Mouse (Mus musculus) 3134 (cell line): Measurements from ENCODE around the gene Gm42674.

Experiments used
- DNase-seq: peaks from one replicate; pipeline ENCODE4 v3.0.0-alpha.2; 2011; ENCODE audit warnings: low spot score; ENCODE audit not compliant: insufficient read length; ENCODE audit errors: extremely low read depth

Gene Gm42674

DNA sequence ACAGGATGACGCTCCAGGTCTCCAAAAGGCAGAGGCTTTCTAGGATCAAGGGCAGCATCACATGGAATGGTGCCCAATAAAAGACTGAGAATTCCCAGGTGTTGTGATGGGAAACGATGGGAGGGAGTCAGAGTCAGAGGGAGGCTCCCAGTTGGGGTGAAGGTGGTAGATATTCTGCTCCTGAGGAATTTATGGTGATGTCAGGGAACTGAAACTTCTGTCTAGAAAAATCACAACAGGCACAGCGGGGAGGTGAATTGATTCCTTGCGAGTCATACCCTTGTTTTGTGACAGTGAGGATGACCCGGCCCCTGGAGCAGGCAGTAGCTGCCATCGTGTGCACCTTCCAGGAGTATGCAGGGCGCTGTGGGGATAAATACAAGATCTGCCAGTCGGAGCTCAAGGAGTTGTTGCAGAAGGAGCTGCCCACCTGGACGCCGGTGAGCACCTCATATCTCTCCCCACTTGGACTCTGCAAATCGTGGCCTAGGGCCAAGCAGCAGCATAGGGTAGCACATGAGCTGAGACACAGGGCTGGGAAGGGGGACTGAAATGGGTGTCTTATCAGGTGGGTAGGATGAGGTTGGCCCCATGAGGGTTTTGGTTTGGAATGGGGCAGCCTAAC is at the start of gene Gm42674:
Gene Gm42674 (plus strand): TSS at position 419 of the 625 bp plus-strand sequence.
- DNase-seq = peak; percentile 30

DNA sequence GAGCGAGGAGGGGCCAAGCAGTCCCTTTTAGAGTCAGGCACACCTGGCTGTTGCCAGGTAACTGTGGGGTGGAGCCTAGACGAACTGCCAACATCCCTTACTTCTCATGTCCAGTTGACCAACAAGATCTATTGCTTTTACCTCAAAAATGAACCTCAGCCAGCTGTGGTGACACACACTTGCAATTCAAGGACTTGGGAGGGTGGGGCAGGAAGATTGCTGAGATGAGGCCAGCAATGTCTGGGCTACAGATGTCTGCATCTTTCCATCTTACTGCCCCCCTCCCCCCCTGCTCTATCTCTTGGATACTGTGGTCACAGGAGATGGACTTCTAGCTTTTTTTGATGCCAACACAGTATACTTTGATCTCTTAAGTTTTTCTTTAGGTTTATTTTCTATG is 49.5 kb upstream of the Gm42674 start:
- DNase-seq = no peak

DNA sequence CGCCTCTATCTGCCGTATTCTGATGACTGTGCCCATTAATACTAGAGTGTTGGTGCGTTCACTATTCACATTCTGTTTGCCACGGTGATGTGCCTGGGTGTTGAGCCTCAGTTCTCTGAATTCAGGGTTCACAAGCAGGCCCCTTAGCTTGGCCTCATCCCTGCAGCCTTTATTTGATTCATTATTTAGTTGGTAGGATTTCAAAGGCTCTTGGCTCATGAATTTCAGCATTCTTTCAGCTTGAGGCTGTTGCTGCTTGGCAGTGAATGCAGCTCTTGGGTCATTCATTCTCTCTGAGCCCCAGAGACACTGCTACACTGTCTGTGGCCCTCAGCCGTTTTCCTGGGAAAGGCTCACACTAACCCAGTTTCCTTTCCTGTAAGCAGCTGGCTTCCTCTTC is 45.8 kb upstream of the Gm42674 start:
- DNase-seq = peak; percentile 23

DNA sequence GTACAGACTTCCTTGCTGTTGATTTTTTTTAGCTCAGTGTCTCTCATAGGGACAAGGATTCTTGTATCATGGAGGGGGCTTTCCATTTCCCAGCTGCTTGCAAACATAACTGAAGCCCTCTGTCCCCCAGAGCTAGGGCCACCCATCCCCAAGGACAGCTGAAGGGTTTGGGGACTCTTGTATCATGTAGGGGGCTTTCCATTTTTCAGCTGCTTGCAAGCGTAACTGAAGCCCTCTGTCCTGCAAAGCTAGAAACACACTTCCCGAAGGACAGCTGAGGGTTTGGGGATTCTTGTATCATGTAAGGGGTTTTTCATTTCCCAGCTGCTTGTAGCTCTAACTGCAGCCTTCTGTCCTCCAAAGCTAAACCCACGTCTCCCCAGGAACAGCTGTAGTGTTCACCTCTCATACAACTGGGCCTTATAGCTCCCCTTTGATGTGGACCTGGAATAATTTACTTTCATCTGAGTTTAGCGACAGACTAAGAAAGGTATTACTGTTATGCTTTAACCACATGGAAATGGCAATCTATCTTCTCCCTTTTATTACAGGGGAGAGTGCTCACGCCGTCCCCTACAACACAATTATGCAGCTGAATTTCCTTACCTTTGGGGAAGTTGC is 41.6 kb upstream of the Gm42674 start, which contains the start of gene S100a3:
Gene S100a3 (plus strand): TSS at position 571 of the 621 bp plus-strand sequence.
- no peak for DNase-seq

DNA sequence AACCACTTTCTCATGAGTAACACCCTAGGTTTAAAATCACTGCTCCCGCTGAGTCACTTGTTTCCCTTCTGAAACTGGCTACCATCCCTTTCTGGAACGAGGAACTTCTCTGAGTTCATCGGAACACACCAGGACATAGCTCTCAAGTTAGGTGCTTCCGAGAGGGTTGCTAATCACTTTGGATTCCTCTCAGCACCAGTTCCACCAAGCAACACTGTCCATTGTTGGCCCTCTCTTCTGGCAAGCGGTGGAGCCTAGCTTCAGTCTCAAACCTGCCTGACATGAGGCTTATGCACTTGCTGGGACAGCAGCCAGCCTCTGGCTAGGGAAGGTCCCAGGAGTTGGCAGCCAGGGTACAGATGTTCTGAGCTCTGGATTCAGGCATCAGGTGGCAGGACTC is 27.0 kb upstream of the Gm42674 start:
- peak; percentile 71 for DNase-seq

DNA sequence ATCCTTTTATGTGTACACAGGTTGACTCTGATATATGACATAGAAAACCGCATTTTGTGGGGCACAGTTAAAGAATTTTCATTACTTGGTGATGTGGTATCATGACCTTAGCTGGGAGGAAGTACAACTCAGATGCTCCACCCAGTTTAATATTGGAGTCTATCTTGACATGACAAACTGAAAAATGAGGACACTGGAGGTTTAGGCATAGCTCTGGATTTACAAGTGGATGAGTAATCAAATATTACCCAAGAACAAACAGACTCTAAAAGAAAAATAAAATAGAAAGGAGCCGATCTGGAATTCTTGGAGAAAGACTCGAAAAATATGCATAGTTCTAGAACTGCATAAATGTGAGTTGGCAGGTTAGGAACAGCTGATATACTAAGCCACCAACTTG is 26.4 kb upstream of the Gm42674 start:
- peak; percentile 41 for DNase-seq

DNA sequence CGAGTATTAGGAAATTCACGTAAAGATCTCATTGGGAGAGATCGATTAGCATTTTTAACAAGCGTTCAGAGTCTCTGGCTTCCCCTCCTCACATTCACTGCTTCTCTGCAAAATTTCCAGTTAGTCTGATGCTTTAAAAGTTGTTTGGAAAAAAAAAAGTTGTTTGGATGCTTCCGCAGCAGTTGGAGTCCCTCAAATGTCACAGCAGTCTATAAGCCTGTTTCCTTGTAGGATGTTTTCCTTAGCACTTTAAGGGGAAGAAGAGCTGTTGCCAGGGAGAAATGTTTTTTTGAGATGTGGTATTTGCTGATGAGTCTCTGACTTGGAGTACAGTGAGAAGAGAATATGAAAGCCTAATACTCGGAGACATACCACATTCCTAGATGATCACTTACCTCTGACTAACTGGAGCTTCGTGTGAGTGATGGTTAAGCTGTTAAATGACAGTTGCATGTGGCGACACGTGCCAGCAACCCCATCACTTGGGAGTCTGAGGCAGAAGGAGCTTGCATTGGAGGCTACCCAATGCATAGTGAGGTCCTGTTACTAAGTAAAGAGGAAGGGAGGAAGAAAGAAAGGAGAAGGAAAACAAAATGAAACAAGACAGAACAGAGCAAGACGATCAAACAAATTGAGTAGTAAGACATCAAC is 25.2 kb upstream of the Gm42674 start:
- DNase-seq = no peak

DNA sequence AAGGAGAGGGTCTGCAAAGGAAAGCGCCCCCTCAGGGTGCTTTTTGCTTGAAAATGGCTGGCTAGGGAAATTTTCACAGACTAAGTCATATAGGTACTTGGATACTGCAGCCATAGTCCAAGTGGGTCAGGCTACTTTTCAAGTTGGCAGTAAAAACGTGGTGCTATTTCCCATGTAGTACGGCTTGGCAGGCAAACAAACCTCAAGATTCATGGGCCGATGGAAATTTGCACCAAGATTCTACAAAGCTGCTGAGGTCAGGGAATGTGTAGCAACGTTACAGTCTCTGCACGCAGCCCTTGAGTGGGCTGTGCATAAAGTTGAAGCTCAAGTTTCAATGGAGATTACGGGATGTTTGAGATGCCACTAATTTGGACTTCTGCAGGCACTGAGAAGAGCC is 22.3 kb upstream of the Gm42674 start:
- DNase-seq = peak; percentile 40

DNA sequence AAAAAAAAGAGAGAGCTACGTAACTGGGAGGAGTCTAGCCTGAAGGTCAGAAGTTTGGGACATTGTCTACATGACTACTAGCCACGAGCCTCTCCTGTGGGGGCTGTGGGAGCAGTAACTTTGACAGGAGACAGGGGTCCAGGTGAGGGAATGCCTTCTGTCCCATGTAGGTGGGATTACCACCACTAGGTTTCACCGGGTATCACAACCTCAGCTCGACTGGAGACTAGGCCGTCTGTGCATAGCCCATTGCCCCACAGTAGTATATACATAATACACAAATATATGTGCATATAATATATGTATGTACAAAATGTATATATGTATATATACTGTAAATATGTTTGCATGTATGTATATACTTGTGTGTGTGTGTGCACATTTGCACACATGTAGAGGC is 20.6 kb upstream of the Gm42674 start:
- no peak for DNase-seq

DNA sequence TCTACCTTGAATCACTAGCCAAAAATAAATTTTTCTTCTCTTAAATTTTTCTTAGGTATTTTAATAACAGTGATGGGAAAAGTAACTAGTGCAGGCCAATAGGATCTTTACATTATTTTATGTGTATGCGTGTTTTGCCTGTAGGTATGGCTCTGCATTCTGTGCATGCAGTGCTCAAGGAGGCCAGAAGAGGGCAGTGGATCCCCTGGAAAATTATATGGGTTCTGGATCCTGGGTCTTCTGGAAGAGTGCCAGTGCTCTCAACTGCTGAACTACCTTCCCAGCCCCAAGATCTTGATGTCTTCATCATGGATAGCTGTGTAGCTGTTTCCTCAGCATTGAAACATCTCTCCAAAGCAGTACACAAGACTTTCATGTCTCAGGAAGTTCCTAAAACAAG is 19.5 kb upstream of the Gm42674 start:
- no peak for DNase-seq

DNA sequence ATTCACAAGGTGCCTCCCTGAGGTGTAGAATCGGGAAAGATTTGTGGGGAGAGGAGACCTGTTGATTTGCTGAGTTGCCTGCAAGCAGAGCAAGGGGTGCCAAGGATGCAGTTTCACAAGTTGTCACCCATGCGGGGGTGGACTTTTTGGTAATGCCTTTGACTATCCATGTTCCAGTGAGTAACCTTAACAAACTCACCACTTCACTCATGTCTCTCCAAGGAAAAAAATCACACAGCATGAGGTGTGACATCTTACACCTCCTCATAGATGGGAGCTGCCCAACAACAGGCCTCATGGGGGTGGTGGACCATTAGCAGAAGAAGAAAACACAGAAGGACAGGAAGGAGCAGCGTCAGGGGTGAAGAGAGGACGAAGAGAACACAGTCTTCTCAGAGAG is 19.1 kb upstream of the Gm42674 start:
- DNase-seq = no peak

DNA sequence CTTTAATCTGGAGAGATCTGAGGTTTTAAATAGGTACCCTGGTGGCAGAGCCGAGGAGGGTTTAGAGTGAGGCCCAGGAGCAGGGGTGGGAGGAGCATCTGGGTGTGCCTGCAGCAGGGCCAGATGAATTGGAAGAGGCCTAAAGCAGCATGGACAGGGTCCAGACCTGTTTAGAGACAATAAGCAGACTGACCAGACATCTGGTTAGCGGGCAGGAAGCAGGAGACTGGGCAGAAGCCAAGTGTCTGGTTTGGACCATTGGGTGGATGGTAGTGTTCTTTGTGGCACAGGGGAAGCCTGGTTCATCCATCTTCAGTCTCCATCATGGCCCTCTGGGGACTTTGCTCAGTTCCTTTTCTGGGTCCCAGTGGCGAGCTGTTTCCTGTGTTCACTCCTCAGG is 17.8 kb upstream of the Gm42674 start:
- DNase-seq = peak; percentile 75

DNA sequence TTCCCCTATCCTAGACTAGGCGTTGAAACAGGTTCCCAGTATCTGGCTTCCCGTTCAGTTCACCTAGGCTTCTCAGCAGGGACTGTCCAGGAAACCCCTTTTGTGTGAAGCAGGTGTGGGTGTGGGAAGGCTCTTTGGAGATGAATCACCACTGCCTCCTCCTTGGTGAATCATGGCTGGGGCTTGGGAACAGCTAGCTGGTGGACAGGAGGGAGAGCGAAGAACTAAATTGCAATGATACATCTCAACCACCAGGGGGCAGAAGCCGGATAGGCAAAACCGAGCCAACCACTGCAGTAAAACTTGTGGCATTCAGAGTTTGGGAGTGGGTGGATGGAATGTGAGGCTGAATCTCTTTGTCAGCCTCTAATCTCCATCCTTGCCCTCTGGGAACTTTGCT is 16.1 kb upstream of the Gm42674 start:
- DNase-seq = peak; percentile 72

DNA sequence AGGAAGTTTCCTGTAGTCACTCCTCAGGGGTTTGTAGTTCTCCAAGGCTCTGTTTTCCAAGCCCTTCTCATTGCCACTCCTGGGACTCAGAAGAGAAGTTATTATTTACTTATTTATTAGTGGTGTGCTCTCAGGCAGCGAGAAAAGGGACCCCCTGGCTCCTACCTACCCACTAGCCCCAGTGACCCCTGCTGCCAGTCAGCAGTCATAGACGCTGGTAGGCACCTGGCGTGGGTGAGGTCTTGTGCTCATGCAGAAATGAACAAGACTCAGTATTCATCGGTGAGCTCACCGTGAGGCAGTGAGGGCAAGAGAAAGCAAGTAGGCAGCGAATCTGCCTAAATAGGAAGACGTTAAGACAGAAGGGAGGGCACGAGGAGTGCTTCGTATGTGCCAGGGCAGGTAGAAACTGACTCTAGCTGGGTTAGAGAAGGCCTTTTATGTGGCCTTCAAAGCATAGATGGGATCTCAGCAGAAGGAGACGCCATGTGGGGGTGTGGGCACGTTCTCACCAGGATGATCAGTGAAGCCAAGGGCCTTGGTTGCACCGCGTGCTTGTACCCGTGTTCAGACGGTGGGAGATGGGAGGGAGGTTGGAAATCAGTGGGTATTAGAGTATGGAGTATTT is 15.6 kb upstream of the Gm42674 start:
- peak; percentile 72 for DNase-seq

DNA sequence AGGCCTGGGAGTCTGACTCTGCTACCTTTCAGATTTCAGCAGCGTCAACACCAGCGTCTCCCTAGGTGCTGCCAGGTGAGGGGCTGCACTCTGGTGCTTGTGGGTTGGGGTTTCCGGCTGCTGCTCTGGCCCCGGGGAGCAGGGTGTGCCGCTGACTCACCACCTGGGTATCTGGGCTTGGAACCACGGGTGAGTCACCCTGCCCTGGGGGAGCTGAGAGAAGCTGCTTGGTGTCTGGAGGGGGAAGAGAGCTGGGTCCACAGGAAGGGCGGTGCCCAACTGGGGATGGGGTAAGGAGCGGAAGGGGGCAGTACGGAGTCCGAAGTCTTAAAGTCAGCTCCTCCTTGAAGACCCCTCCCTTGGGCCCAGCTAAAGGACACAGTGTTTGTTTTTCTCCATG is 14.8 kb upstream of the Gm42674 start:
- peak; percentile 98 for DNase-seq

DNA sequence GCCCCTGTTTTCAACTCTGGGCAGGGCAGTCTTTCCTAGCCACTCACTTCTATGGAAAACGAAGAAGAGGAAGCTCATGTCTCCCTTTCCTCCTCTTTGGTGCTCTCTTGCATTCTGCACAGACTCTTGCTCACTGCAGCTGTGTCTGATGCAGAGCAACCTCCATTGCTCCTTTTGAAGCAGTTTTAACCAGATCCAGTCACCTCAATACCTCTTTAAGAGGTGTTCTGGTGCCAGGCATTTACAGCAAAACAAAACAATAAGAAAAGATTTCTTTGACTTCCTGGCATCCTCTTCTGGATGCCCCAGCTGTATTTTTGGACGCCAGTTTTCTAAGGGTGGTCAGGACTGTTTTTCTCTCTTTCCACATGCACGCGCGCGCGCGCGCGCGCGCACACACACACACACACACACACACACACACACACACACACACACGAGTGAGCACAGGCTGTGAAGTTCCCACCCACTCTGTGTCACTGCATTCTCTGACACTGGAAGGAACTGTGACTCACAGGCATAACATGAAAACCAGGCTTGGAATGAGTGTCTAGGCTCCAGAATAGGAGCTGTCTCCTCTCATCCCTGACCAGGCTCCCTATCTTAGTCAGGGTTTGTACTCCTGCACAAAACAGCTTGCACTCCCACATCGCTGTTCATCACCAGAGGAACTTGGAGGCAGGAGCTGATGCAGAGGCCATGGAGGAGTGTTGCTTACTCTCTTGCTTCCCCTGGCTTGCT is 14.2 kb upstream of the Gm42674 start:
- DNase-seq = peak; percentile 88

DNA sequence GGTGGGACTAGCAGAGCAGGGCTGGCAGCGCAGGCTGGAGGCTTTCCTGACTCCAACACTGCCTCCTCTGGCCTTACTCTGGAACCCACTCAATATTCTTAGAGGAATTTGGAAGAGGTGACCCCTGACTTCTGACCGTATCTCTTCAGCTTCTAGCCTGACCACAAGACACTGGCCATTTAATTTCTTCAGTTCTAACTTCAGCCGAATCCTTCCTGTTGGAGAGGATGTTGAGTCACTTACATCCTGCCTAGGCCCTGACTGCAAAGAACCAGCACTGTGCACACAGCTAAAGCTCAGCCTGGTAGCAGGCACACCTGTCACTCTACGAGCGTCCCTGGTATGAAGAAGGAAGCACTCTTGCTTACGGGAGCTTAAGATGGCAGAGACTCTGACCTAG is 12.3 kb upstream of the Gm42674 start:
- DNase-seq = peak; percentile 53

DNA sequence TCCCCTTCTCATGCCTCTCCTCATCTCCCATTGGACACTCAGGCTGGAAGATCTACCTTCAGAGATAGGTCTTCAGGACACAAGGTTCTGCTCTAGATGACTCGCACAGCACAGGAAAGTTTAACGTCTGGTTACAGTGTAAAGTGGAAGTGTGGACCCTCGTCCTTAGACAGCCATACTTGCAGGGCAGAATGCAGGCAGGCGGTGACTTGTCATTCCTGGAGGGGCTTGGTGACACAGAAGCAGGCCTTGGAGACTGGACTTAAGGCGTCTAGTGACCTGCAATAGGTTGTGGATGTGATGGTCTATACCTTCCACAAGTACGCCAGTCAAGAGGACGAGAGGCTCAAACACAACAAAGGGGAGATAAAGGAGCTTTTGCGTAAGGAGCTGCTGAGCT is 11.8 kb upstream of the Gm42674 start, which contains the start of gene S100a2:
Gene S100a2 (plus strand): TSS at position 301 of the 400 bp plus-strand sequence.
- no peak for DNase-seq

DNA sequence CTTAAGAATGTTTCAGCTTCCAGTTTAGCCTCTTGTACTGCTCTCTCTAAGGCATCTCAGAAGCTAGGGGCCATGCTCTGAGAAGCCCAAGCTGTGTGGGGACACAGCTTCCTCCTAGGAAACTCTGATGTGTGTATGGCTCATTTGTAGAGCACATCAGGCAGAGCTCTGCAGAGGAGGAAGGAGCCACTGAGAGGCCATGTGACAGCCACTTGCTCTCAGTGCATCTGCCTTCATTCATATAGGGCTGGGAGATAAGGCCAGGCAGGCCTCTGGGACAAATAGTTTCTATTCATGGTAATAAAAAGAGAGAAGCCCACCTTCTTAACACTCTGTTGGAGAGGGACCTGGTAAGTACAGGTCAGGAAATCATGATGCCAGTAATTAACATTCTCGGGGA is 7.2 kb upstream of the Gm42674 start:
- no peak for DNase-seq

DNA sequence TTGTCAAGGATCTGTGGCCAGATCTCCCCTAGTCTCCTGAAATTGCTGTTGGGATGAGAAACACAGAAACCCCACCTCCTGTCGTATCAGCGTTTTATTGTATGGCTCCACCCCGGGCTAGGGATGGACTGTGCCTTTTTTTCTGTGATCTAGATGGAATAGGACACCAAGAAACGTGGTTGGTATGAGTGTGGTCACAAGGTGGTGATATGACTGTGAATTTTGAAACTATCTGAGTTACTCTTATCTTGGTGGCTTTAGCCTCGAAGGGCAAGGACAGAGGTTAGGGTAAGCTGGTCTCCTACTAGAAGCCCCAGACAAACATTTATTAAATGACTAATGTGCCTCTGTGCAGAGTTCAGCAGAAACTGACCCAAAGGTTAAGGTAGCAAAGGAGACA is 6.1 kb upstream of the Gm42674 start:
- DNase-seq = no peak

DNA sequence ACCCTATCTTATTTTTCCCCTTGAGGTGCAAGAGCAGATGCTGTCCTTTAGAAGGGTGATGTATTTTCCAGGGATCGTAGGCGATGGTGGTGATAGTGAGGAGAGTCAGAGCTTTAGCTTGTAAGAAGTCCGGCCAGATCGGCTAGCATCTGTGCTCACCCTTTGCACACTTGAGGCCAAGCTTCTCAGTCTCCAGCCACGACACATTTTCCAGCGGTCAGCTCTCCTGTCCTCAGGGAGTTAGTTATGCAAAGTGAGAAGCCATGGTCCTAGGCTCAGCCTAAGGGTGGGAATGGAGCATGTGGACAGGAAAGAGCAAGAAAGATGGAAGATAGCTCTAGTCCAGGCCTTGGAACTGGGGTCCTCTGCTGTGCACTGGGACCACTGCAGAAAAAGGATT is 4.9 kb upstream of the Gm42674 start:
- no peak for DNase-seq
